Mouse (Mus musculus) cerebellum, adult (tissue): ENCODE results near the gene Cobll1.

ENCODE experiments used
- ATAC-seq: cut with Nextera tagmentation; 2 replicates; pipeline ENCODE4 v1.9.2; 2017; ENCODE audit warnings: mild to moderate bottlenecking, moderate library complexity, mixed read lengths; ENCODE audit not compliant: insufficient number of reproducible peaks, low FRiP score, low TSS enrichment

The Cobll1 gene

GRCm38 (mm10) chr2:65104569-65104968 is 134.6 kb downstream of the Cobll1 start:
- ATAC-seq, result no peak

- ATAC-seq, result no peak
Measured at GRCm38 (mm10) chr2:65103801-65104200, 135.4 kb downstream of the Cobll1 start.

GRCm38 (mm10) chr2:65101388-65101787 is 137.8 kb downstream of the Cobll1 start:
- ATAC-seq, result no peak

GRCm38 (mm10) chr2:65100001-65100400 is 139.2 kb downstream of the Cobll1 start:
- ATAC-seq, result peak; percentile 95

- no peak for ATAC-seq
Measured at GRCm38 (mm10) chr2:65095571-65095970, 143.6 kb downstream of the Cobll1 start.

- no peak for ATAC-seq
Measured at GRCm38 (mm10) chr2:65093990-65094389, 145.2 kb downstream of the Cobll1 start.

- no peak for ATAC-seq
Measured at GRCm38 (mm10) chr2:65090986-65091385, 148.2 kb downstream of the Cobll1 start.

GRCm38 (mm10) chr2:65087197-65087596 is 152.0 kb downstream of the Cobll1 start:
- ATAC-seq, result no peak

GRCm38 (mm10) chr2:65083411-65083810 is 155.8 kb downstream of the Cobll1 start:
- no peak for ATAC-seq

GRCm38 (mm10) chr2:65077544-65077943 is 161.7 kb downstream of the Cobll1 start:
- ATAC-seq, result no peak

- ATAC-seq, result no peak
Measured at GRCm38 (mm10) chr2:65075840-65076239, 163.4 kb downstream of the Cobll1 start.

- no peak for ATAC-seq
Measured at GRCm38 (mm10) chr2:65075431-65075830, 163.8 kb downstream of the Cobll1 start.

- ATAC-seq, result no peak
Measured at GRCm38 (mm10) chr2:65072205-65072604, 167.0 kb downstream of the Cobll1 start.

GRCm38 (mm10) chr2:65053764-65054163 is 185.4 kb downstream of the Cobll1 start:
- ATAC-seq, result no peak

- ATAC-seq, result no peak
Measured at GRCm38 (mm10) chr2:65052191-65053012, 186.8 kb downstream of the Cobll1 start.

GRCm38 (mm10) chr2:65050776-65051175 is 188.4 kb downstream of the Cobll1 start:
- no peak for ATAC-seq

GRCm38 (mm10) chr2:65048234-65049017 is 190.8 kb downstream of the Cobll1 start:
- ATAC-seq, result no peak
